Mouse (Mus musculus): Measurements from ENCODE around the gene Klhdc7b. TPM values are rescaled to one million over a fixed set of nuclear protein-coding genes. Genes with fewer than 3 reads are reported as not detected.
"Not testable (repeated sequence)": the region's sequence is repeated elsewhere in the genome, so short reads cannot be mapped to it uniquely, and the experiment has no call there.

Gene Klhdc7b
- polyA plus RNA-seq, 1 experiment: 0.10 TPM

DNA sequence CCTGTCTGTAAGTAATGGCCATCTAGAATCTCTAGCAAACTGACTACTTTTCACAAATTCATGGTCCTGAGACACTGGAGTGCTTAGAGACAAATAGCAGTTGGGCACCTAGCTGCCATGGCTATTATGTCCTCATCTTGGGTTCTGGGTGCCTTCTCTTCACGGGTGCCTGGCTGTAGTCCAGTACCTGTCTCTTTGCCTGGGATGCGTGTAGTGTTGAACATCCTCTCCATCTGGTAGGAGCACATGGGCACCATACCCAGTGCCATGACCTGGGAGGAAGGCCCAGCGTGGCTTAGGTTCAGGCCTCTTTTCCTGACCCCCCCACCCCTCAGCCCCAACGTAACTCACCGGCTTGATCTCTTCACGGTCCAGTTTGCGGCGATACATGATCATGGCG lies 37.2 kb downstream of the Klhdc7b start:
- WGBS: 94% methylated on average over 9 of the region's 9 CpGs
- no peak for DNase-seq (ENCODE audit: low read depth, low spot score)

DNA sequence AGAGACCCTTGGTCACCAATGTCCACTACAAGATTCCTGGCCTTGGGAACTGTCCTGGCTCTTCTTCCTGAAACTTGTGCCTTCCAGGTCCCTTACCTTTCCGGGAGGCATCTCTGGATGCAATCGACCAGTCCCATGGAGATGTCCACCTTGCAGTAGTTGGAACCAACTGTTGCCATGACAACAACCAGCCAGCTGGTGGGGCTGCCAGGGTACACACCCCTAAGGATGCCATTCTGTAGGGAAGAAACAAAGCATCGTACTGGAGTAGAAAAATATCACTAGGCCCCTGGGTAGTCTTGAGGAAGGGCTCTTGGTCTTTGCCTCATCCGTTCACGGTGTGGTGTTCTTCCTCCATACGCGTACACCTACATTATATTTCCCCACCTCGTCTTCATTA lies 39.9 kb downstream of the Klhdc7b start:
- whole genome bisulfite sequencing: 88% methylated on average over 8 of the region's 8 CpGs
- DNase-seq (ENCODE audit: low read depth, low spot score): no peak

DNA sequence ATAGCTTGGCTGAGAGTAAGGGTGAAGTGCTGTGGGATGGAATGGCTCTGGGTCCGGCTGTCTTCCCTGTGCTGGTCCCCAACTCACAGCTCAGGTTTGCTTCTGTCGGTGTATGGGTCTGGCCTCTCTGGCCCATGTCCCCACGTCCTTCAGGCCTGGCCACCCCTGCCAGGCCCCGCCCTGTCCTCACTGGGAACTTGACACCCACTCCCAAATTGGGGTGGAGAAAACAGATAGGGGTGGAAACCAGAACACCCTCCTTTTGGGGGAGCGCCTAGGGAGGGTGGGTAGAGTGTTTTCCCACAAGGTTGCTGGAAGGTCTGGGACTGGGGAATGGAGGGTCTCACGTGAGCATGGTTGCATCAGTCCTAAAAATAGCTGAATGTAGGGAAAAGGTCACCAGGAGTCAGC lies 41.0 kb downstream of the Klhdc7b start, which contains the start of gene Cpt1b:
Gene Cpt1b (minus strand): TSS at position 153 of the 411 bp plus-strand sequence.
- 66% methylated on average over 6 of the region's 6 CpGs for WGBS
- DNase-seq (ENCODE audit: low read depth, low spot score): no peak

DNA sequence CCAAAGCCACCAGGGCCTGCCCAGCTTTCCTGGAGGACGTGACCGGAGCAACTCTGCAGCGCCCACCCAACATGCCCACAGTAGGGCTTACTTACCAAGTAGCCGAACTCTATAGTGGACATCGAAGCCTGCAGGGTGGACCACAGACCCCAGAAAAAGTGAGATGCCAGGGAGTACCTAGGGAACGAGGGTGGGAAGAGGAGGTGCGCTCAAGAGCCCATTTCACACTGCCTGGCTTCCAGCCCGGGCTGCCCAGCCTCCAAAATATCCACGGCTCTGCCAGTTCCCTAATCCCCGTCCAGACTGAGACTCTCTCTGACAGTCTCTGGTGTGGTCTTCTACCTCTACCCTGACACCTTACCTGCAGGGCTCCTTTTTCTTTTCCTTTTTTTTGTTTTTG lies 42.0 kb downstream of the Klhdc7b start:
- 95% methylated on average over 10 of the region's 10 CpGs for WGBS
- no peak for DNase-seq (ENCODE audit: low read depth, low spot score)

DNA sequence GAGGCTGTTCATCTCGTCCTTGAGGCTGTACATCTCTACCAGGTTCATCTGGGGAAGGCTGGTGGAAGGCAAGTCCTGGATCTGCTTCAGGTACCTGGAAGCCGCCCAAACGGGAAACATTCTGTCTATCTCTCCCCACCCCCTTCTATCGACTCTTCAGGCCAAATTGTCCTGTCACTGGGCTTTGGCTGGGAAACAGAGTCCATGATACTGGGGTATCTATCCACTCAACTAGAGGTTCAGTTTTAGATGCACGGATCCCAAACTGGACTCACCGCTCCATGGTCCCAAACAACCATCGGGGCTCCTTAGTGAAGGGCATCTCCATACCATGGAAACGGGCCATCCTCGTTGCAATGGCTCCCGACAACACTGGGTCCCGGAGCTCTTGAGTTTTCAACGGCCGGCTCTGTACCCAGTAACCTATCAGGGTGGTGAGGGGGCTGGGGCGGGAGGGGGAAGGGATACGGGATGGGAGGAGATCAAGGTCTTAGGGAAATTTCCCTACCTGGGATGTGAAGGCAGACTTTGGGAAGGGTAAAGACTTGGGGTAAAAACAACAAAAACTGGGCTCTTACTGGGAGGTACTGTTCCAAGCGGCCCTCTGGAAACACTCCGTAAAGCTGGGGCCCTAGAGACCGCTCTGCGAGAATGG lies 43.5 kb downstream of the Klhdc7b start:
- WGBS: 90% methylated on average over 19 of the region's 19 CpGs
- no peak for DNase-seq (ENCODE audit: low read depth, low spot score)

DNA sequence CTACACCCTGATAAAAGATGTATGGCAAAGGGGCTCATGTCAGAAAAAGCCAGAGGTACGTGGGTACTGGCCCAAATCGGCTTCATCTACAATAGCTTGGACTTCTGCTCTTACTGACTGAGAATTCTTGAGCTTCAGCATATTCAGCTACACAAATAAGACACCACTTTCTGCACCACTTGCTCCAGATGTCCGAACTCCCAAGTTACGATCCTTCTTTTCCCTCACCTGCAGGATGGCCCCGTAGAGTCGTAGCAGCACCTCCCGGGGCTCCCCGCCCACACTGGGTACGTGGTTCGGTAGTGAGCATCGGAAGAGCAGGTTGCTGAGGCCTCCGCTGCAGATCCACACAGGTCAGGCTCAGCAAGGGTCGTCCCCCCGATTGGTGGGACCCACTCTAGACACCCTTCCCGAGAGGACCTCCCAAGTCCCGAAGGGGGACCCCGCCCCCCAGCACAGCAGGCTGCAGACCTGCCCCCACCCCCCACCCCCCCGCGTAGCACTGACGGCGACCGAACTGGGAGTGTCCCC lies 44.2 kb downstream of the Klhdc7b start:
- no peak for DNase-seq (ENCODE audit: low read depth, low spot score)
- WGBS: 6% methylated on average over 22 of the region's 22 CpGs

DNA sequence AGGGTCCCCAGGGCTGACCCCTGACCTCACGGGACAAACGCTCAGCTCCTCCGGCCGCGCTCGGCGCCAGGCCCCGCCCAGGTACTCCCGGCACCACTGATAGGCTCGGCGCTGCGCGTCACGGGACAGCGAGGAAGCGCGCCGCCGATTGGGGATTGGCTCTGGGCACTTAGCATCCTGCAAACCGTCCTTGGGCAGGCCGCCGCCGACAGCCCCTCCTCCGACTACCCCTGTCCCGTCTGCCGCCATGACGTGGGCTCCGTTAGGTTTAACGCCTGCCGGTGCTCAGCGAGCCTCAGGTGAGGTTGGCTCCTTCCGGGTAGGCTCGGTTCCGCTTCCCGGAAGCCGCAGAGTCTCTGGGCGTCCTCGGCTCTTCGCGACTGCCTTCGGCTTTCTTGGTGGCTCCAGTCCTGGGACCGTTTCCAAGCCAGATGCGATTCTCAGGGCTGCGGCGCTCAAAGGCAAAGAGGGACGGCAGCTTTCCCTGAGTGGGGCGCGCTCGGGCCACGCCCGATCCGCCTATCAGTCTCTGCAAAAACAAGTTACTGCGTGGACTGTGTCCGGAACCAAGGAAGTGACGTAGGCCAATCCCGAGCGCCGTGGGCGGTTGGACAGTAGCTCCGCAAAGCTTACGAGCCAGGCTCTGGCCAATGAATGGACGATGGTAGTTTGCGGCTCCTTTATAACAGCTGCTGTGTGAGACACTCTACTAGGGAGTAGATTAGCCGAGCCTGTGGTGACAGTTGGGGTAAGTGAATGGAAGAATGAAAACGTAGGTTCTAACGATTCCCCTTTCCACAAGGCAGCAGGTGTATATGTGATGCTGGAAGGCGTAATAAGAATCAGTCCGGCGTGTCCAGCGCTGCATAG lies 44.9 kb downstream of the Klhdc7b start, which contains the start of the genes C730034F03Rik, Gm44502 and Chkb:
Gene C730034F03Rik (plus strand): TSS at position 238 of the 870 bp plus-strand sequence.
Gene Gm44502 (minus strand): TSS at position 345 of the 870 bp plus-strand sequence.
Gene Chkb (minus strand): TSS at position 557 of the 870 bp plus-strand sequence.
- DNase-seq (ENCODE audit: low read depth, low spot score): peak; percentile 93
- WGBS: under 1% methylated on average over 70 of the region's 70 CpGs

DNA sequence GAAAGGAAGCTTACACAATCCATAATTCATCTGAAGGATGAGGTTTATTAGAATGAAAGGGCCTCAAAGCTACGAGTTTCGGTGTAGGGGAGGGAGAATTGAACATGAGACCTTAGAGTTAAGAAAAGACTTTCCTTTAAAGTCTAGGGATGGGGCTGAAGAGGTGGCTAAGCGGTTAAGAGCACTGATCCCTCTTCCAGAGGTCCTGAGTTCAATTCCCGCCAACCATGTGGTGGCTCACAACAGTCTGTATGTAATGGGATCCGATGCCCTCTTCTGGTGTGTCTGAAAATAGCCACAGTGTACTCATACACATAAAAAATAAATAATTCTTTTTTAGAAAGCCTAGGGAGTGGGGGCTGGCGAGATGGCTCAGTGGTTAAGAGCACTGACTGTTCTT lies 45.6 kb downstream of the Klhdc7b start:
- 31% methylated on average over 6 of the region's 6 CpGs for WGBS
- DNase-seq (ENCODE audit: low read depth, low spot score): no peak

DNA sequence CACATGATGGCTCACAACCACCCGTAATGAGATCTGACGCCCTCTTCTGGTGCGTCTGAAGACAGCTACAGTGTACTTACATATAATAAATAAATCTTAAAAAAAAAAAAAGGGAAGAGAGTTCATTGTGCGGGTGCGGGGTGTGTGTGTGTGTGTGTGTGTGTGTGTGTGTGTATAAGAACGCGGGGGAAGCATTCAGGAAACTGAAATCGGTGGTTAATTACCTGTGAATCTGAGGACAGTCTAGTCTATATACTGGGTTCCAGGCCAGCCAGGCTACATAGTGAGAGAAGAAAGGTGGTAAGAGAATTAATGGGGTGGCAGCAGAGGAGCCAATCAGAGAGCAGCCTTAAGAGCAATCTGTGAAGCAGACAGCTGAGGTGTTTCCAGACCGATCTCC lies 46.1 kb downstream of the Klhdc7b start:
- 54% methylated on average over 9 of the region's 9 CpGs for WGBS
- not testable (repeated sequence) for DNase-seq (ENCODE audit: low read depth, low spot score)

DNA sequence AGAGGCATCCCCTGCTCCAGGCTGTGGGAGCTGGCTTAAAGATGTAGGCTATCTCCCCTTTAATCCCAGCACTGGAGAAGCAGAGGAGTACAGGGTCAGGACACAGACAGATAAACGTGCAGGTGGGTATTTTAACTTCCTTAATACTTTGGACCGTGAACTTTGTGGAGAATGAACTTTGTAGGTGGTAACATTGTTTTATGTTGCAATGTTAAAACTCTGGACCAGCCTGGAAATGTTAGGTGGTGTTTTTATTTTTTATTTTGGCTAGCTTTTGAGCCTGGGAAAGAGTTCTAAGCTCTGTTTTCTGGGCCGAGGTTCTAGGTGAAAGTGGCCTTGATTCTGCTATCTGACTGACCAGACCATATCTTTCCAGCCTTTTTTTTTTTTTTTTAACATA lies 46.6 kb downstream of the Klhdc7b start:
- WGBS: 40% methylated on average over 3 of the region's 3 CpGs
- no peak for DNase-seq (ENCODE audit: low read depth, low spot score)

DNA sequence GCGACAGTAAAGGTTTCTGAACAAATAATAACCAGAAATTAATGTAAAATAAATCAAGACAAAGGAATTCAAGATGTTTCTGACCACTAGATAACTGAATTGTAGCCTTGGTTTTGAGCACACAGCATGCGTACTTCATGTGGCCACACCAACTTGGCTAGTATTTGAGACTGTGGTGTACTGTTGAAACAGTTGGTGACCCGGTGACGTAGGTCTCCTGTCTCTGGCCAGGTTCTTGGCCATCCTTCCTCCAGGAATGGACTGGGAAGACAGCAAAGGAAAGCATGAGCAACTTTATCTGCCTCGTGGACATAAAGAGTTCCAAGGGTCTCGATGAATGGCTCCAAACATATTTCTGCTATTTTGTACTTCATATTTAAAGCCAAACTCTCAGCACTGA lies 47.1 kb downstream of the Klhdc7b start:
- 93% methylated on average over 6 of the region's 6 CpGs for WGBS
- DNase-seq (ENCODE audit: low read depth, low spot score): no peak

DNA sequence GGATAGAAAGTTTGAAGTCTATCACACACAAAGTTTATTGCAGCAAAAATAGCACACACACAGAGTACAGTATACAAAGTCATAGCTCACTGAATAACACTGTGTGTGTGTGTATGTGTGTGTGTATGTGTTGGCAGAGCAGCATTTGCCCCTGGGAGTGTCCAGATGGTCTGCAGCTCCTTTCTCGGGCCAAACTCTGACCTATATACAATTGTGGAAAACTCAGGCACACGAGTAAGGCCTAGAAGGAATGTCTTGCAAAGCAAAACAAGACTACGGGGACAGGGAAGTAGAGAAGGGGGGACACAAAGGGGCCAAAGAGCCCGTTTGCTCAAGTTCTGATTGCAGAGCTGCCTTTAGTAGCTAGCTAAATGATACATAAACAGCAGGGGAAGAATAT lies 48.2 kb downstream of the Klhdc7b start:
- 53% methylated on average over 4 of the region's 4 CpGs for WGBS
- no peak for DNase-seq (ENCODE audit: low read depth, low spot score)

DNA sequence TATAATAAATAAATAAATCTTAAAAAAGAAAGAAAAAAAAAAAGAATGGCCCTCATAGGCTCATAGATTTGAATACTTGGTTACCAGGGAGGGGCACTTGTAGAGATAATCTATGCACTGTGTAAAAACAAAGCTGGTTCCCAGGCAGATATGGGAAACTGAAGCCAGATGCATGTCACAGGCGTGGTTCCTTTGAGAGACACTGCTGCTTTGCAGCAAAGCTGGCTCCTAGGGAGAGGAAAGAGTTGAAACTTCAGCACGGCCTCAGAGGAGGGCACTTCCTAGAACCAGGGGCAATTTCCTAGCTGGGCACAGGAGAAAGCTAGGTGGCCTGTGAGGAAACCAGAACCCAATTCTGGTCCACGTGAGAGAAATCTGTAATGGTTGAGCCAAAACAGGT lies 49.4 kb downstream of the Klhdc7b start:
- 83% methylated on average over 3 of the region's 3 CpGs for WGBS
- no peak for DNase-seq (ENCODE audit: low read depth, low spot score)

DNA sequence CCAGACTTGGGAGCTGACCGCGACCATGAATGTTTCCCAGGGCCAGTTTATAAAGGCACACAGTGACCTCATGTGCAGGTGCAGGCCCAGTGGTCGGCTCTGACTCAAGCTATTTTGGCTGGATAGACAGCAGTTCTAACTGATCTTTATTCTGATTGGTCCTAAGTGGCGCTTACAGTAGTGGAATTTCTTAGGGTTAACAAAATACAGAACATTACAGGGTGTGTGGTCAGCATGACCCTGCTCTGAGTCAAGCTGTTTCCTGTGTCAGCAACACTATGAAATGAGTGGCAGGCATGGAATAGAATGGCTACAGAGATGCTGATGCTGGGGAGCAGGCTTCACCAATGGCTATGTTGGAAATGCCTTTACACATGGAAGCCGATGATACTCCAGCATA lies 51.2 kb downstream of the Klhdc7b start:
- 79% methylated on average over 5 of the region's 5 CpGs for WGBS

More for the DNA sequence above, 51.2 kb downstream of the Klhdc7b start:
- no peak for DNase-seq (ENCODE audit: low read depth, low spot score)

Other genes with a start within 250 kb of the Klhdc7b start
- 3.7 and 4.7 TPM in 2 replicates for gene Mapk12, start 244.2 kb upstream of the Klhdc7b start, polyA plus RNA-seq (2012; rRNA removed)
- 3.6 and 4.4 TPM in 2 replicates for gene Mapk11, start 235.3 kb upstream of the Klhdc7b start, polyA plus RNA-seq (2012; rRNA removed)
- 273 and 310 TPM in 2 replicates for gene Plxnb2, start 204.1 kb upstream of the Klhdc7b start, polyA plus RNA-seq (2012; rRNA removed)
- 10.8 and 11.2 TPM in 2 replicates for gene Dennd6b, start 188.4 kb upstream of the Klhdc7b start, polyA plus RNA-seq (2012; rRNA removed)
- gene Ppp6r2, start 173.4 kb upstream of the Klhdc7b start, polyA plus RNA-seq (2012; rRNA removed): 41.0 and 86.0 TPM in 2 replicates
- gene Sbf1, start 69.6 kb upstream of the Klhdc7b start, polyA plus RNA-seq (2012; rRNA removed): 145 and 152 TPM in 2 replicates
- 1.1 and 2.2 TPM in 2 replicates for gene Adm2, start 62.2 kb upstream of the Klhdc7b start, polyA plus RNA-seq (2012; rRNA removed)
- gene Miox, start 50.5 kb upstream of the Klhdc7b start, polyA plus RNA-seq (2012; rRNA removed): 0.36 TPM in 1 of 2 replicates, not detected in the other
- 26.3 and 28.9 TPM in 2 replicates for gene Lmf2, start 29.3 kb upstream of the Klhdc7b start, polyA plus RNA-seq (2012; rRNA removed)
- gene Ncaph2, start 29.2 kb upstream of the Klhdc7b start, polyA plus RNA-seq (2012; rRNA removed): 131 and 133 TPM in 2 replicates
- 70.4 and 142 TPM in 2 replicates for gene Sco2, start 11.1 kb upstream of the Klhdc7b start, polyA plus RNA-seq (2012; rRNA removed)
- 5.5 and 30.9 TPM in 2 replicates for gene Tymp, start 7.9 kb upstream of the Klhdc7b start, polyA plus RNA-seq (2012; rRNA removed)
- gene Odf3b, start 5.6 kb upstream of the Klhdc7b start, polyA plus RNA-seq (2012; rRNA removed): 21.1 and 57.4 TPM in 2 replicates
- gene Syce3, start 25.6 kb downstream of the Klhdc7b start, polyA plus RNA-seq (2012; rRNA removed): 0.51 and 0.89 TPM in 2 replicates
- 3.7 and 6.9 TPM in 2 replicates for gene Cpt1b, start 40.9 kb downstream of the Klhdc7b start, polyA plus RNA-seq (2012; rRNA removed)
- gene C730034F03Rik, start 44.7 kb downstream of the Klhdc7b start, polyA plus RNA-seq (2012; rRNA removed): 0.57 and 0.67 TPM in 2 replicates
- gene Gm44502, start 44.8 kb downstream of the Klhdc7b start, polyA plus RNA-seq (2012; rRNA removed): 0.68 and 1.4 TPM in 2 replicates
- 125 and 129 TPM in 2 replicates for gene Chkb, start 45.0 kb downstream of the Klhdc7b start, polyA plus RNA-seq (2012; rRNA removed)
- 1.1 and 1.2 TPM in 2 replicates for gene Mapk8ip2, start 69.0 kb downstream of the Klhdc7b start, polyA plus RNA-seq (2012; rRNA removed)
- gene Arsa, start 92.5 kb downstream of the Klhdc7b start, polyA plus RNA-seq (2012; rRNA removed): 16.9 and 27.7 TPM in 2 replicates
- gene Shank3, start 114.7 kb downstream of the Klhdc7b start, polyA plus RNA-seq (2012; rRNA removed): 3.0 and 5.5 TPM in 2 replicates
- 0.19 and 0.40 TPM in 2 replicates for gene Acr, start 183.4 kb downstream of the Klhdc7b start, polyA plus RNA-seq (2012; rRNA removed)
- 6.2 and 7.2 TPM in 2 replicates for gene Rabl2, start 207.0 kb downstream of the Klhdc7b start, polyA plus RNA-seq (2012; rRNA removed)

Measured in large intestine, adult 2 months (tissue).